Comparison of ENCODE assay signal across 19 mouse cellular contexts in the genomic region with DNA sequence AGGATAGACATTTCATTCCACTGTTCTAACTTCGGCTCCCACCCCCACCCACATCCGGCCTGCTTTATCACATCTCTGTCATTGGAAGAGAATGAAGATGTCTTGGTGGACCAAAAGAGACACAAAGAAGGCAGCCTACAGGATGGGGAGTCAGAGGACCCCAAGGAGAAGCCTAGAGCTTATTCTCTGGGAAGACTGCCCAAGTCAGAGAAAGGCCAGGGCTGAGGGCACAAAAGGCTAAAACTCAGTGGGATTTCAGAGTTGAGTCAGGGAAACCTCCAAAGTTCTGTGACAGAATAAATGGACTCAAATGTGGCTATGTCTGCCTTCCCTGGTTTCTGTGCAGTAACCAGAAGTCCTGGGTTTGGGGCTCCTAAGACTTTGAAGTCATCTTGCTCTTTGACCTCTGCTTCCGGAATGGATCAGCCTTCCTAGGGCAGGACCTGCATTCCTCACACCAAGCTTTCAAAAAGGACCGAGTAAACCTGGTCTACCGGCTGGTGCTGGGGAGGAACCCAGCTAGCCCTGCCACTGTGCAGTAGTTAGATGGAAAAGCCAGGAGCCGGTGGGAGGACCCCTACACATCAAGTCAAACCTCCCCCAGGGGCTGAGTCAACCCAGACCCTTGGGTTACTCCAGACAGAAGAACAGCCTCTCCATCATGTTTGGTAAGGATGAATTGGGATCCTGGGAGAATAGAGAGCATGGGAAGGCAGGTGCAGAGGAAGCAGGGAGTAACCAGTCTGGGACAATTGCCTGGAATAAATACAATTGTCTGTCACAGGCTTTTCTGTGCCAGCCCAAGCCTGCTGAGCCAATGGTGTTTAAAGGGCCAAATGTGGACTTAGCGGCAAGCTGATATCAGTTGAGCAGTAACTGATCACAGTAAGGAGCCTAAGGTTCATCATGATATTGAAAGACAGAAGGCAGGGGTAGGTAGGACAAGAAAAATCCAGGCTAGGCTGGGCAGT.
A peak's percentile ranks its signal among the peaks of the same experiment; 100 is the strongest.
DNase-seq lines count a peak whose midpoint lies in the region; ATAC-seq and TF ChIP-seq lines count a peak whose summit lies in the region.
"Had no signal": no experiment of that assay in that cellular context is flagged by ENCODE, and none has a peak within 500 bp of the region (broad histone marks: within the 10 kb centered on the region; RNA-seq: fewer than 3 reads in every experiment).

No protein-coding gene starts in this region.

- no peak overlapping the region for H3K27ac ChIP-seq in cerebellum, adult 2 months (ENCODE audit: insufficient read depth, low read length)
- H3K27ac ChIP-seq in limb, embryonic 10.5 days = 0 out of 2 replicates have a peak overlapping the region, but pooled peaks have one; percentile 2
- H3K27ac ChIP-seq: heart, embryonic 13.5 days; hindbrain, embryonic 12.5 days; liver, embryonic 14.5 days; neural tube, embryonic 13.5 days had no signal

- no peak overlapping the region for H3K4me3 ChIP-seq in cerebellum, adult 2 months (replicated peaks; ENCODE audit: insufficient read depth, low read depth, low read length)
- H3K4me3 ChIP-seq in limb, embryonic 10.5 days = no peak overlapping the region
- H3K4me3 ChIP-seq: heart, embryonic 13.5 days; hindbrain, embryonic 12.5 days; neural tube, embryonic 13.5 days had no signal

- ATAC-seq in cerebellum, adult (ENCODE audit: insufficient number of reproducible peaks, low FRiP score, low TSS enrichment) = peak; percentile 61
- ATAC-seq: forebrain, embryonic 14.5 days; intestine, embryonic 16.5 days had no signal

- H3K36me3 ChIP-seq in limb, embryonic 10.5 days = no peaks in the 10 kb centered on the region
- H3K36me3 ChIP-seq: heart, embryonic 13.5 days; hindbrain, embryonic 12.5 days; neural tube, embryonic 13.5 days had no signal

- WGBS in cerebellum, adult 2 months = 33% methylated on average over 7 of the region's 7 CpGs
- 55% methylated on average over 7 of the region's 7 CpGs for WGBS in limb, embryonic 10.5 days

- no peaks in the 10 kb centered on the region for H3K4me1 ChIP-seq in cerebellum, adult 2 months (ENCODE audit: control insufficient read depth, insufficient read depth, low read length)
- peaks cover 39% of the 10 kb centered on the region for H3K4me1 ChIP-seq in limb, embryonic 10.5 days

- no peak for TF ChIP-seq CTCF in cerebellum, adult 2 months (IDR thresholded peaks at IDR 0.05; ENCODE audit: borderline replicate concordance, insufficient read depth, low read depth, low read length)

- no peak for TF ChIP-seq POLR2A in cerebellum, adult 2 months (IDR thresholded peaks at IDR 0.05; ENCODE audit: borderline replicate concordance, insufficient read depth, low read length)

- DNase-seq in cerebellum, postnatal 4 days (ENCODE audit: low spot score in 2 of 2) = no peak
- DNase-seq in layer of hippocampus, postnatal 10 days (ENCODE audit: low spot score in 2 of 2) = peak; percentile 29 to 30
- no peak for DNase-seq in layer of hippocampus, adult 8-10 months (ENCODE audit: low spot score in 2 of 2)
- DNase-seq in cerebellum, adult 2 months = peak; percentile 48 to 74
- no peak for DNase-seq in limb, embryonic 10.5 days (ENCODE audit: low spot score)
- DNase-seq in c-Kit-positive CD71-positive TER-119-positive erythroid progenitor cells, embryonic 14.5 days (ENCODE audit: low spot score) = no peak
- no peak for DNase-seq in kidney, adult 8-10 months
- DNase-seq: kidney, postnatal 14 days; layer of hippocampus, adult 9-11 months; lung, postnatal 10 days; right cerebral cortex, postnatal 4 days; thymus, adult 2 months had no signal

- H3K9me3 ChIP-seq in limb, embryonic 10.5 days (replicated peaks) = no peaks in the 10 kb centered on the region
- H3K9me3 ChIP-seq: heart, embryonic 13.5 days; hindbrain, embryonic 12.5 days; neural tube, embryonic 13.5 days had no signal

- H3K27me3 ChIP-seq in cerebellum, adult 2 months (ENCODE audit: control insufficient read depth, insufficient read depth, low read length) = no peaks in the 10 kb centered on the region; the same call in 1 of the 2 replicates
- H3K27me3 ChIP-seq in limb, embryonic 10.5 days (ENCODE audit: low read depth, poor library complexity, severe bottlenecking) = no peaks in the 10 kb centered on the region
- H3K27me3 ChIP-seq: heart, embryonic 13.5 days; hindbrain, embryonic 12.5 days; neural tube, embryonic 13.5 days had no signal

Comparison
In these comparisons a context has a peak if more than half of its experiments do, and no peak if none do; other contexts are left out.
1. DNase-seq: peak in layer of hippocampus, postnatal 10 days (2 of 2) and cerebellum, adult 2 months (2 of 2); none in cerebellum, postnatal 4 days (0 of 2), layer of hippocampus, adult 8-10 months (0 of 2), limb, embryonic 10.5 days (single experiment), c-Kit-positive CD71-positive TER-119-positive erythroid progenitor cells, embryonic 14.5 days (single experiment) and kidney, adult 8-10 months (0 of 2).